Mouse (Mus musculus): ENCODE measurements around the gene Crls1. TPM values are rescaled to one million over a fixed set of nuclear protein-coding genes. Genes with fewer than 3 reads are reported as not detected.
A peak's percentile ranks its signal among the peaks of the same experiment; 100 is the strongest.

The Crls1 gene
- total RNA-seq, 2 experiments from 2014 or later = 23.2 to 30.1 TPM

GRCm38 (mm10) chr2:132884303-132884967, 38.0 kb downstream of the Crls1 start:
- peak in 1 of 2 experiments; percentile 29 for DNase-seq

GRCm38 (mm10) chr2:132885312-132885711, 38.8 kb downstream of the Crls1 start:
- DNase-seq = no peak

DNA sequence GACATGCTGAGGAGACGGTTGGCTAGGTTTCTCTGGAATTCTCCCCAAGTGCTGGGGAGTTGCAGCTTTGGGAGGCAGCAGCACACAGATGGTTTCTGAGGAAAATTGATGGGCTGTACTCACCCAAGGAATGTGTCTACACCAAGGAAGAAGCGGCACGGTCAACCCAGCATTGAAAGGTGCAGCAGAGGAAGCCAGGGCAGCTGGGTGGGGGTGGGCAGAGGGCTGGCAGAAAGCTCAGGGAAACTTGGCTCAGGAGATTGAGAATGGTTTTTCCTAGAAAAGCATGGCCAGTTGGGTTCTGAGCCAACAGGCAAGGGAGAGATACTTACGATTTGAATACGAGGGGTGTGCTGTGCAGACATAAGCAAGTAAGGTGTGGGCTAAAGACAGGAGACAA, 47.4 kb downstream of the Crls1 start:
- DNase-seq = no peak

- DNase-seq = no peak
These were observed 51.7 kb downstream of the Crls1 start for GRCm38 (mm10) chr2:132898211-132898610.

GRCm38 (mm10) chr2:132900596-132900995, 54.1 kb downstream of the Crls1 start:
- no peak for DNase-seq

DNA sequence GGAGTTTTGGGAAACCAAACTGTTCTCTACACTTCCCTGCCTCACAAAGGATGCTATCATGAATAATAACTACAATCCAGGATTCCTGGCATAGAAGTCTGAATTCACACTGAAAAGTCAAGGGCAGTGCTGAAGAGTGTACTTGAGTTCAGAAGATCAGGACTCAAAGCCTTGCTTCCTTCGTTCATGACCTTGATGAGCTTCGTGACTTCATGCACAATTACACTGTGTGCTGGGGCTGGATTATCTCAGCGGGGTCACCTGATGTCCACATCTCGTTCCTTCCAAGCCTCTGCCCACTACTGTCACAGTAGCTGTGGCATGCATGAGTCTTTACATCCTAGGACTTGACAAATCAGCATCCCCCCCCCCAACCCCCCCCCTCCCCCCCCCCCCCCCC, 55.2 kb downstream of the Crls1 start:
- no peak for DNase-seq

DNA sequence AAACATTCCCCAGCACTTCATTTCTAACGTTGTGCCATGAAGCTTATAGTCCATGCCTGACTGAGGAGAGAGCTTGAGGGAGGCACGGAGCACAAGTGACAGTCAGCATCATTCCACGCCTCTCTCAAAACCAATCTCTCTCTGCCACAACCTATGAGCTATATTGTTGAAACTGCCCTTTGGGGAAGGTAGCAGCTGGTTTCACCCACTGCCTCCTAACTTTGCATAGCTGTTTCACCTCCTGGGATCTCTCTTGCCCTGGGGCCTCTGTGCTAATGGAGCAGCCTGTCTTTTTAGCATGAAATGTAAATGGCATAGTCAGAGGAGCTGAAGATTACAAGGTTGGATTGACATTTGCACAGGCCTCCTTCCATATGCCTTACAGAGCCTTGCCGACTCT, 55.6 kb downstream of the Crls1 start:
- DNase-seq = no peak

- peak; percentile 45 to 70 for DNase-seq
These were observed 57.0 kb downstream of the Crls1 start for GRCm38 (mm10) chr2:132903498-132903897.

DNA sequence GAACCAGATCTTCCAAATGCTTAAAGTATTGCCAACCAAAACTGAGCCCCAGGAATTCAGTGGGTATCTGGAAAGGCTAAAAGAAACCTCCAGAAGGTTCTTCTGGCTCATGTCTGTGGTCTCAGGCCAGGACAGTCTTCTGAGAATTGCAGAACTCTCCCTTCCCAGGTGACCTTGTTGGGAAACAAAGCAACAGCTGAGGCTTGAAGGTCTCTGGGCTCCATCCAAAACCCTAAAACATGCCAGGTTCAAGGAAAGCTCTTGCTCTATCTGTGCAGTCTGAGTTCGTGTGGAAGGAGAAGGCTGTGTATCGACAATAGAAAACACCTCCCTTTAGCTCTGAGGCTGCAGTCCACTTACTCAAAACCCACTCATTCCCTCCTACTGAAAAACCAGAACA, 58.5 kb downstream of the Crls1 start:
- no peak for DNase-seq

GRCm38 (mm10) chr2:132906763-132907162, 60.3 kb downstream of the Crls1 start:
- peak in 1 of 2 experiments; percentile 53 for DNase-seq

DNA sequence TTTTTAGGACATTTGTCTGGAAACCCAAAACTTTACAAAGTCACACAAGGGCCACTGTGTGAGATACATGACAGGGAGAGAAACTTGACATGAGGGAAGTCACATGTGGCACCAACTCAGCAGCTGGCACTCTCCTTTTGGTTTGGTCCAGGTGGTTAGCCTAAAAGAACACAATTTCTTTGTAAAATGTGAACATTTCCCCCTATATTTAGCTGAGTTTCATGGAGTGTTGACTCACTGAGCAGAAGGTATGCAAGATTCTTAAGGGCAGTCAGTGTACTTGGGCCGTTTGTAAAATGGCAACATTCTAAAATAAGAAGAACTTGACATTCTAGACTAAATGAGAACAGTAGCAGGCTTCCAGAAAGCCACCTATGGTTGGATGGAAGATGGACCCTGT, 68.3 kb downstream of the Crls1 start:
- DNase-seq = no peak

Other genes starting within 250 kb of the Crls1 start
- gene Shld1, start 159.7 kb upstream of the Crls1 start, total RNA-seq (2021) = 10 to 100 TPM; 36.7 to 57.1 TPM
- gene Chgb, start 65.4 kb upstream of the Crls1 start, total RNA-seq (2021) = under 1 TPM; 0.44 to 0.50 TPM
- 1 to 10 TPM; 7.4 to 7.6 TPM for gene Trmt6, start 30.6 kb upstream of the Crls1 start, total RNA-seq (2021)
- 1 to 10 TPM; 3.1 to 3.5 TPM for gene Mcm8, start 30.5 kb upstream of the Crls1 start, total RNA-seq (2021)
- gene Lrrn4, start 34.2 kb downstream of the Crls1 start, total RNA-seq (2021) = 1 to 10 TPM; 3.2 to 7.3 TPM
- not detected for gene Fermt1, start 99.2 kb downstream of the Crls1 start, total RNA-seq (2021)